Mouse (Mus musculus): ENCODE results near the gene Nucks1.

- TF ChIP-seq CTCF (IDR thresholded peaks at IDR 0.05) (no peak), EP300 (IDR thresholded peaks at IDR 0.05) (no peak)
Observed at GRCm38 (mm10) chr1:131967336-131967735, 57.0 kb downstream of the Nucks1 start.

All from lung, postnatal 0 days (tissue).